Mouse (Mus musculus): ENCODE measurements around the gene Lrp10. TPM values are rescaled to one million over a fixed set of nuclear protein-coding genes. Genes with fewer than 3 reads are reported as not detected.

The Lrp10 gene
- polyA plus RNA-seq, 1 experiment from 2014 or later = 20.9 TPM

DNA sequence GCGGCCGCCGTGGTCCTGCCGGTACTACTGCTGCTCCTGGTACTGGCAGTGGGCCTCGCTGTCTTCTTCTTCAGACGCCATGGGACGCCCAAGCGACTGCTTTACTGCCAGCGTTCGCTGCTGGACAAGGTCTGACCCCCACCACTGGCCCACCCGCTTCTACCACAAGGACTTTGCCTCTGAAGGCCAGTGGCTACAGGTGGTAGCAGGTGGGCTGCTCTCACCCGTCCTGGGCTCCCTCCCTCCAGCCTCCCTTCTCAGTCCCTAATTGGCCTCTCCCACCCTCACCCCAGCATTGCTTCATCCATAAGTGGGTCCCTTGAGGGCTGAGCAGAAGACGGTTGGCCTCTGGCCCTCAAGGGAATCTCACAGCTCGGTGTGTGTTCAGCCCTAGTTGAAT is 23.4 kb upstream of the Lrp10 start:
- Histone ChIP-seq H3K9me3 (ENCODE audit: low read length) (no peaks in the 10 kb centered on the region), H3K4me1 (ENCODE audit: insufficient read depth) (peaks cover 3% of the 10 kb centered on the region), H3K4me2 (ENCODE audit: low read depth, low read length) (no peak overlapping the region), H3K27me3 (ENCODE audit: insufficient read depth, low read length) (no peaks in the 10 kb centered on the region), H3K27ac (ENCODE audit: low read depth) (no peak overlapping the region), H3K36me3 (replicated peaks; ENCODE audit: insufficient read depth, low read length) (peaks cover 34% of the 10 kb centered on the region), H3K4me3 (ENCODE audit: low read depth, low read length) (no peak overlapping the region), H3K9ac (replicated peaks) (no peak overlapping the region)
- DNase-seq (no peak), ATAC-seq (no peak)
- 90% methylated on average over 13 of the region's 14 CpGs for WGBS (ENCODE audit: insufficient replicate concordance)
- no peak for TF ChIP-seq EP300 (IDR thresholded peaks at IDR 0.05; ENCODE audit: low read depth)
- TF ChIP-seq CTCF (IDR thresholded peaks at IDR 0.05; ENCODE audit: low read depth) = no peak

DNA sequence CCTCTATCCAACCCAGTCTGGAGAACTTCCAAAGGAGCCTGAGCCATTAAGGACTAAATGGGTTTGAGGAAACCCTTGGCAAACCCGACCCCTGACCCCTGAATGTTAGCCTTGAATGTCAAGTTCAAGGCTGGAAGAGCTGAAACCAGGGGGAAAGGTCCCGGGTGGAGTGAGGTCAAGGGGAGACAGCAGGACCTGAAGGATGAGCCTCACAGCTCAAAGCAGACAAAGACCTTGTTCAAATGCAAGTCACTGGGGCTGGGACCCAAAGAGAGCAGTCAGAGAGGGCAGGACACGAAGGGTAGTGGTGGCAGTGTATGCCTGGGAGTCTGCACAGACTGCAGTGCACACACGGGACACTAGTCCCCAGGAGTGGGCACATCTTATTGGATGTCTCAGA is 22.6 kb upstream of the Lrp10 start:
- H3K36me3 ChIP-seq (replicated peaks; ENCODE audit: insufficient read depth, low read length) = peaks cover 26% of the 10 kb centered on the region
- H3K27me3 ChIP-seq (ENCODE audit: insufficient read depth, low read length) = no peaks in the 10 kb centered on the region
- peaks cover 3% of the 10 kb centered on the region for H3K4me1 ChIP-seq (ENCODE audit: insufficient read depth)
- no peak for DNase-seq
- H3K9ac ChIP-seq (replicated peaks) = no peak overlapping the region
- no peak overlapping the region for H3K4me3 ChIP-seq (ENCODE audit: low read depth, low read length)
- no peak overlapping the region for H3K27ac ChIP-seq (ENCODE audit: low read depth)
- ATAC-seq = no peak
- TF ChIP-seq CTCF (IDR thresholded peaks at IDR 0.05; ENCODE audit: low read depth) (no peak), EP300 (IDR thresholded peaks at IDR 0.05; ENCODE audit: low read depth) (no peak)
- H3K9me3 ChIP-seq (ENCODE audit: low read length) = no peaks in the 10 kb centered on the region
- WGBS (ENCODE audit: insufficient replicate concordance) = 75% methylated on average over 4 of the region's 4 CpGs
- H3K4me2 ChIP-seq (ENCODE audit: low read depth, low read length) = no peak overlapping the region

DNA sequence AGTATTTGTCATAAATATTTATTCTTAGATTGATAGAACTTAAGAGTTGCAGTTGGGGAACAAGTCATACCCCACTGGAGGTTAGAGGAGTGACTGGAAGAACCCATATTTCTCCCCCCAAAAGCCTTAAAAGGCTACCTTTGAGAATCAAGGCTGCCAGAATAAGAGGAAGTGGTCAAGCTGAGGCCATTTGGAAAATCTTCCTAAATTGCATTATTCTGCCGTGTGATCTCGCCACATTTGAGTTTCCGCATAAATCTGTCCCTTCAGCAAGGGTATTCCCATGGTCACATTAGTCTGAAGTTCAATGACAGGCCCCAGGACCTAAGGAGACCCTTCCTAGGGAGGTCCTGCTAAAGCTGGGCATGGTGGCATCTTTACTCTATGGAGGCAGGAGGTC is 21.4 kb upstream of the Lrp10 start:
- Histone ChIP-seq H3K27me3 (ENCODE audit: insufficient read depth, low read length) (no peaks in the 10 kb centered on the region), H3K9ac (replicated peaks) (no peak overlapping the region), H3K9me3 (ENCODE audit: low read length) (no peaks in the 10 kb centered on the region), H3K27ac (ENCODE audit: low read depth) (no peak overlapping the region), H3K4me2 (ENCODE audit: low read depth, low read length) (no peak overlapping the region), H3K4me3 (ENCODE audit: low read depth, low read length) (no peak overlapping the region), H3K4me1 (ENCODE audit: insufficient read depth) (peaks cover 3% of the 10 kb centered on the region), H3K36me3 (replicated peaks; ENCODE audit: insufficient read depth, low read length) (peaks cover 21% of the 10 kb centered on the region)
- ATAC-seq = no peak
- no peak for TF ChIP-seq CTCF (IDR thresholded peaks at IDR 0.05; ENCODE audit: low read depth)
- 58% methylated on average over 3 of the region's 3 CpGs for WGBS (ENCODE audit: insufficient replicate concordance)
- no peak for DNase-seq

DNA sequence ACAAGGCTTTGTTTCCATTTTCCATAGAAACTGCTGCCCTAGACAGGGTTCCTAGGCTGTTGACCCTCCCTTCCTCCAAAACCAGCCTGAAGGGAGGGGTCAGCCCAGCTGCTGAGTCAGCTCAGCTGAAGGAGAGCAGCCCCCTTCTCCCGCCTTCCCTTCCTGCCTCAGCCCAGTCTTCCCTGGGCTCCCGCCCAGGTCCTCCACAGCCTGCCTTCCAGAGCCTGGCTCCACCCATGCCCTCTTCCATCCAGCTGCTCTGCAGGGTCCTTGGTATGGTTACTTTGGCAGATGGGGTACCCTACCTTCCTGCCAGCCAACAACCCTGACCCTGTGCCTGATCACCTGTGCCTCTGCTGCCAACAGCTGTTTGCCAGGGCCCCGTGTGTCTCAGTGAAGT is 20.7 kb upstream of the Lrp10 start:
- H3K36me3 ChIP-seq (replicated peaks; ENCODE audit: insufficient read depth, low read length) = peaks cover 20% of the 10 kb centered on the region
- H3K4me1 ChIP-seq (ENCODE audit: insufficient read depth) = peaks cover 3% of the 10 kb centered on the region
- DNase-seq (no peak), ATAC-seq (peak; percentile 55; the same call in 1 of the 2 replicates)
- 34% methylated on average over 3 of the region's 3 CpGs for WGBS (ENCODE audit: insufficient replicate concordance)
- TF ChIP-seq EP300 (IDR thresholded peaks at IDR 0.05; ENCODE audit: low read depth) (no peak), CTCF (IDR thresholded peaks at IDR 0.05; ENCODE audit: low read depth) (no peak)
- H3K9me3 ChIP-seq (ENCODE audit: low read length) = no peaks in the 10 kb centered on the region
- no peak overlapping the region for H3K4me2 ChIP-seq (ENCODE audit: low read depth, low read length)
- H3K27me3 ChIP-seq (ENCODE audit: insufficient read depth, low read length) = no peaks in the 10 kb centered on the region
- H3K27ac ChIP-seq (ENCODE audit: low read depth) = no peak overlapping the region
- no peak overlapping the region for H3K9ac ChIP-seq (replicated peaks)
- no peak overlapping the region for H3K4me3 ChIP-seq (ENCODE audit: low read depth, low read length)

DNA sequence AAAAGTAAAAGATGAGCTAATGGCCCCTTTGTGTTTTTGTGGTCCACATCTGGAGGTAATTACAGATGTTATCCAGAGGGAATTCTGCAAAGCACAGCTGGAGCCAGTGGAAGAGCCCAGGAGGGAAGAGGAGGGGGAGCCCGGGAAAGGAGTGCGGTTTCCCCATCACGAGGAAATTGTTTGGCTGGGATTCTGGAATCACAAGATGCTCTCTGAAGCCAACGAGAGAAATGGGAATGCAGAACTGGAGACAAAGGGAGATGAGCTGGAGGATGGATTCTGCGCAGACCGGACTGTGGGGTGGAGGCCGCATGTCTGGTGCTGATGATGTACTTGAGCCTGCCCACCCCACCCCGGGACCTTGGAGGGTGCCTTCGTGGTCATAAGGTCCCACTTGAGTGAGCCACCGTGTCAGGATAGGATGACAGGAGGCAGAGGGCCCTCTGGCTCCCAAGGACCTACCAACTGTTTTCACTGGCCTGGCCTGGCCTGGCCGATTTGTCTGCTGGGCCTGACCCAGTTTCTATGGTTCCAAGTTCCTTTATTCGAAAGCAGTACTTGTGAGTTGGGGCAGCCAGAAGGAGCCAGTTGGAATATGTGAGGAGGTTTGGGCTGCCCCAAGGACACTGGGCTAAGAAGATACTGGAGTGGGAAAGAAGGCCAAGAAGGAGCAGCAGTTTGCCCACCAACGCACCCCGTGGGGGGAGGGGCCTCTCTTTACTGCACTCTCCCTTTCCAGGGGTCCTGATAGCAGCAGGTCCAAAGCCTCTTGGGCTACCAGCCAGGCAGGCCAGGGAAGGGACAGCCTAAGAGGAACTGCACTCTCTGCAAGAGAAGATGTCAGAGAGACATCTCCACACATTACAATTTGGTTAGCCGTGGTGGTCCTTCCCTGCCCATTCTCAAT is 20.0 kb upstream of the Lrp10 start:
- H3K4me2 ChIP-seq (ENCODE audit: low read depth, low read length) = no peak overlapping the region
- no peak for ATAC-seq
- no peak overlapping the region for H3K4me3 ChIP-seq (ENCODE audit: low read depth, low read length)
- no peaks in the 10 kb centered on the region for H3K9me3 ChIP-seq (ENCODE audit: low read length)
- peaks cover 3% of the 10 kb centered on the region for H3K4me1 ChIP-seq (ENCODE audit: insufficient read depth)
- no peak overlapping the region for H3K9ac ChIP-seq (replicated peaks)
- no peak for DNase-seq
- no peaks in the 10 kb centered on the region for H3K27me3 ChIP-seq (ENCODE audit: insufficient read depth, low read length)
- TF ChIP-seq CTCF (IDR thresholded peaks at IDR 0.05; ENCODE audit: low read depth) = no peak
- TF ChIP-seq EP300 (IDR thresholded peaks at IDR 0.05; ENCODE audit: low read depth) = no peak
- 73% methylated on average over 15 of the region's 15 CpGs for WGBS (ENCODE audit: insufficient replicate concordance)
- no peak overlapping the region for H3K27ac ChIP-seq (ENCODE audit: low read depth)
- peaks cover 13% of the 10 kb centered on the region for H3K36me3 ChIP-seq (replicated peaks; ENCODE audit: insufficient read depth, low read length)

DNA sequence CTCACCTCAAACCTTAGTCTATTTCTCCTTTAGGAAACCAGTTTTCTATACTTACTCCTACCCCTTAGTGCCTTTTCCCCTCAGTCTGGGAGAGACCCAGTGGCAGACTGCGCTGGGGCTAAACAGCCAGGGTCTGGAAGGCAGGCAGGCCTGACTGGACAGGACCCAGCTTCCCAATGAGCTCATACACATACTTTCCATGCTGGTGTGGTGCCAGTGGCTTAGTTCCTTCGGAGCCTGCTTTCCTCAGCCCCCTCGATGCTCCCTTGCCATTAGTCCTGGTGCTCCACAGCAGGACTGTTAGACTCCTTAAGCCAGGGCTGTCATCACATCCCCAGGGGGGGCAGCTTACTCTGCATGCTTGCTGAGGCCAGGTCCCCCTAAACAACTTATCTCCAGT is 18.5 kb upstream of the Lrp10 start:
- Histone ChIP-seq H3K9ac (replicated peaks) (no peak overlapping the region), H3K4me2 (ENCODE audit: low read depth, low read length) (no peak overlapping the region), H3K27me3 (ENCODE audit: insufficient read depth, low read length) (no peaks in the 10 kb centered on the region), H3K4me1 (ENCODE audit: insufficient read depth) (peaks cover 3% of the 10 kb centered on the region), H3K36me3 (replicated peaks; ENCODE audit: insufficient read depth, low read length) (no peaks in the 10 kb centered on the region; the same call in none of the 2 replicates), H3K9me3 (ENCODE audit: low read length) (no peaks in the 10 kb centered on the region), H3K27ac (ENCODE audit: low read depth) (no peak overlapping the region), H3K4me3 (ENCODE audit: low read depth, low read length) (no peak overlapping the region)
- 64% methylated on average over 3 of the region's 3 CpGs for WGBS (ENCODE audit: insufficient replicate concordance)
- DNase-seq = no peak
- TF ChIP-seq EP300 (IDR thresholded peaks at IDR 0.05; ENCODE audit: low read depth) (no peak), CTCF (IDR thresholded peaks at IDR 0.05; ENCODE audit: low read depth) (no peak)
- no peak for ATAC-seq

All from liver, postnatal 0 days (tissue).